Mouse (Mus musculus) lung, embryonic 16.5 days (tissue): ENCODE data around the gene Olfr701. TPM values are rescaled to one million over a fixed set of nuclear protein-coding genes. Genes with fewer than 3 reads are reported as not detected.

ENCODE experiments used
- ATAC-seq: fragments of 200-750 bp; cut with Nextera tagmentation; 2 replicates; pipeline ENCODE4 v1.8.0; 2017; ENCODE audit warnings: low read depth, mild to moderate bottlenecking, moderate library complexity
- H3K27ac ChIP-seq: fragments of 300-500 bp; sonication (generic); 2 replicates; pipeline ENCODE4 v1.5.1; 2014; ENCODE audit warnings: mild to moderate bottlenecking, control low read depth, low read length
- H3K27me3 ChIP-seq: fragments of 300-500 bp; sonication (generic); 2 replicates; pipeline ENCODE4 v1.6.1; 2014; ENCODE audit warnings: low read depth, low read length, mixed read lengths; ENCODE audit not compliant: control insufficient read depth, insufficient read depth
- H3K36me3 ChIP-seq: fragments of 300-500 bp; sonication (generic); 2 replicates; pipeline ENCODE4 v1.6.1; 2014; ENCODE audit warnings: low read length; ENCODE audit not compliant: control insufficient read depth, insufficient read depth
- H3K4me1 ChIP-seq: fragments of 300-500 bp; sonication (generic); replicated peaks from 2 replicates; pipeline ENCODE4 v1.6.1; 2014; ENCODE audit warnings: low read length, mixed read lengths; ENCODE audit not compliant: control insufficient read depth, insufficient read depth
- H3K4me2 ChIP-seq: fragments of 300-500 bp; sonication (generic); 2 replicates; pipeline ENCODE4 v1.6.1; 2014; ENCODE audit warnings: low read depth, low read length, control low read depth
- H3K4me3 ChIP-seq: fragments of 300-500 bp; sonication (generic); 2 replicates; pipeline ENCODE4 v1.5.1; 2014; ENCODE audit warnings: mild to moderate bottlenecking, low read length, control low read depth
- H3K9ac ChIP-seq: fragments of 300-500 bp; sonication (generic); 2 replicates; pipeline ENCODE4 v1.6.1; 2014; ENCODE audit warnings: low read length, control low read depth
- H3K9me3 ChIP-seq: fragments of 300-500 bp; sonication (generic); 2 replicates; pipeline ENCODE4 v1.6.1; 2016; ENCODE audit warnings: low read length; ENCODE audit not compliant: control insufficient read depth
- WGBS: fragments of 180-500 bp; shearing (Covaris S2); extraction: QIAGEN DNeasy Blood & Tissue Kit; methylation state at CpG from one replicate; pipeline ENCODE4 v1.1.7; 2014; 5-methylcytosine and 5-hydroxymethylcytosine counted together
- polyA plus RNA-seq: library from polyadenylated mRNA; unstranded; fragments of >200 nt; fragmentation: Nextera tagmentation; extraction: Ambion mirVana; gene quantifications from 2 replicates; pipeline ENCODE4 v1.2.1, GENCODE M21; 2015

Gene Olfr701
- not detected in 2 replicates for polyA plus RNA-seq

DNA sequence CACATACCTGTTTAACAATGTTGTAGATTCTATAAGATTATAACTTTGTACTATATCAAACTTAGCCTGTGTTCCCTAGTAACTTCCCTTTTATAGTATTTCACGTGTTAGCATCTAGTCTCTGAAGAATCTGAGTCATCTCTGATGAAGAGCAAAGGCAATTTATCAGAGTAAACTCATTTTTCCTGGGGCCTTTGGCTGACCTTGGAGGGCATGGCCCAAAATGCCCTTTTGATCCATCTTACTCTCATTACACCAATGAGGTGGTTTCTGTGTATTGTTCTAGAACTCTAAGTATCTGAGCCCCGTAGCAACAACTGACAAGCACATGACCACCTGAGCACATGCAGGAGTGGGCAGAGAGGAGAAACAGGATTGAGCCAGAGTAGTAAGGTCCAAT lies at the start of gene Olfr701:
TSS of gene Olfr701 (plus strand) at position 301 of the 400 bp plus-strand sequence.
- H3K4me2 ChIP-seq, result no peak within 1 kb of the TSS
- H3K9ac ChIP-seq, result no peak within 1 kb of the TSS
- WGBS, result 57% methylated on average over 2 of the region's 2 CpGs

GRCm38 (mm10) chr7:106788330-106788729 lies 25.6 kb upstream of the Olfr701 start:
- no peak overlapping the region for H3K9ac ChIP-seq
- ATAC-seq, result no peak
- no peak overlapping the region for H3K4me3 ChIP-seq
- no peak overlapping the region for H3K27ac ChIP-seq
- no peaks in the 10 kb centered on the region for H3K27me3 ChIP-seq
- no peak overlapping the region for H3K4me2 ChIP-seq
- no peaks in the 10 kb centered on the region for H3K36me3 ChIP-seq
- H3K9me3 ChIP-seq, result no peaks in the 10 kb centered on the region
- no peaks in the 10 kb centered on the region for H3K4me1 ChIP-seq

More for the DNA sequence above, at the start of gene Olfr701:
- Histone ChIP-seq H3K36me3 (no peaks in the 10 kb centered on the region), H3K4me1 (no peaks in the 10 kb centered on the region), H3K9me3 (no peaks in the 10 kb centered on the region), H3K27me3 (no peaks in the 10 kb centered on the region), H3K4me3 (no peak within 1 kb of the TSS), H3K27ac (no peak within 1 kb of the TSS)
- ATAC-seq, result no peak

- ATAC-seq, result no peak
- Histone ChIP-seq H3K4me2 (no peak within 1 kb of the TSS), H3K4me3 (no peak within 1 kb of the TSS), H3K27ac (no peak within 1 kb of the TSS), H3K36me3 (no peaks in the 10 kb centered on the region), H3K9me3 (no peaks in the 10 kb centered on the region), H3K27me3 (no peaks in the 10 kb centered on the region), H3K9ac (no peak within 1 kb of the TSS), H3K4me1 (no peaks in the 10 kb centered on the region)
- WGBS, result 65% methylated on average over 1 of the region's 1 CpGs
Measured at GRCm38 (mm10) chr7:106793098-106793497, 20.8 kb upstream of the Olfr701 start, which contains the start of gene Olfr699. Olfr699 (minus strand) TSS chr7:106793198.

GRCm38 (mm10) chr7:106808734-106809133 lies 5.2 kb upstream of the Olfr701 start, which contains the start of gene Olfr700:
Olfr700 (minus strand) TSS chr7:106808834.
- Histone ChIP-seq H3K4me3 (no peak within 1 kb of the TSS), H3K9me3 (no peaks in the 10 kb centered on the region), H3K27me3 (no peaks in the 10 kb centered on the region), H3K27ac (no peak within 1 kb of the TSS), H3K9ac (no peak within 1 kb of the TSS), H3K4me2 (no peak within 1 kb of the TSS), H3K36me3 (no peaks in the 10 kb centered on the region), H3K4me1 (no peaks in the 10 kb centered on the region)
- WGBS, result 88% methylated on average over 1 of the region's 1 CpGs
- no peak for ATAC-seq

DNA sequence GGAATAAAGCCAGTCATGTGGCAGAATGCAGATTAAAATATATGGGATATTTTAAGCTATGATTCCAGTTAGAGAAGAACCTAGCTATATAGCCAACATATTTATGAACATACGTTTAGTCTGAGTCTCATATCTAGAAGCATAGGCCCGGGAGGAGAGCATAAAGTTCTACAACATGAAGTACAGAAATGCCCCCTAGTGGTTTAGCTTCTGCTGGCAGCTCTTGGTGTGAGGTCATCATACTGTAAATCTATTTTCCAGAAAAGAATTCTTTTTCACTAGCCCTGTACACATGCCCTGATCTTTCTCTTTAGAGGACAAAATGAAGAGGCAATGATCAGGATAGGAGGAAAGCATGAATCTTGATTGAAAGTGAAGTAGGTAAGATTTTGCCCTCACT lies 1.8 kb downstream of the Olfr701 start:
- WGBS, result 34% methylated on average over 2 of the region's 2 CpGs
- ATAC-seq, result no peak
- H3K27me3 ChIP-seq, result no peaks in the 10 kb centered on the region

DNA sequence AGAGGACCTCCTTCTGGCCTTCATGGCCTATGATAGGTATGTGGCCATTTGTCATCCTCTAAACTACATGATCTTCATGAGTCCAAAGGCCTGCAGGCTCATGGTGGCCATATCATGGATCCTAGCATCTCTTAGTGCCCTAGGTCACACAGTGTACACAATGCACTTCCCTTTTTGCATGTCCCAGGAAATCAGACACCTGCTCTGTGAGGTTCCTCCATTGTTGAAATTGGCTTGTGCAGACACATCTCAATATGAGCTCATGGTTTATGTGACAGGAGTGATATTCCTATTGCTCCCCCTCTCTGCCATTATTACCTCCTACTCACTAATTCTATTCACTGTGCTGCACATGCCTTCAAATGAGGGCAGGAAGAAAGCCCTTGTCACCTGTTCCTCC lies 4.5 kb downstream of the Olfr701 start:
- no peak overlapping the region for H3K9ac ChIP-seq
- no peaks in the 10 kb centered on the region for H3K27me3 ChIP-seq
- no peaks in the 10 kb centered on the region for H3K36me3 ChIP-seq
- H3K9me3 ChIP-seq, result no peaks in the 10 kb centered on the region; the same call in 1 of the 2 replicates
- H3K4me1 ChIP-seq, result no peaks in the 10 kb centered on the region
- no peak overlapping the region for H3K27ac ChIP-seq
- H3K4me2 ChIP-seq, result no peak overlapping the region
- no peak for ATAC-seq
- no peak overlapping the region for H3K4me3 ChIP-seq

More for the DNA sequence above, 1.8 kb downstream of the Olfr701 start:
- Histone ChIP-seq H3K4me1 (no peaks in the 10 kb centered on the region), H3K4me2 (no peak overlapping the region), H3K9me3 (no peaks in the 10 kb centered on the region; the same call in 1 of the 2 replicates), H3K9ac (no peak overlapping the region), H3K4me3 (no peak overlapping the region), H3K27ac (no peak overlapping the region), H3K36me3 (no peaks in the 10 kb centered on the region)

- Histone ChIP-seq H3K9me3 (no peaks in the 10 kb centered on the region), H3K9ac (no peak within 1 kb of the TSS), H3K4me3 (no peak within 1 kb of the TSS), H3K4me2 (no peak within 1 kb of the TSS), H3K4me1 (no peaks in the 10 kb centered on the region), H3K27ac (no peak within 1 kb of the TSS), H3K27me3 (no peaks in the 10 kb centered on the region), H3K36me3 (no peaks in the 10 kb centered on the region)
- ATAC-seq, result no peak
Measured at GRCm38 (mm10) chr7:106833793-106834192, 19.9 kb downstream of the Olfr701 start, which contains the start of gene Olfr702. Olfr702 (minus strand) TSS chr7:106833893.

DNA sequence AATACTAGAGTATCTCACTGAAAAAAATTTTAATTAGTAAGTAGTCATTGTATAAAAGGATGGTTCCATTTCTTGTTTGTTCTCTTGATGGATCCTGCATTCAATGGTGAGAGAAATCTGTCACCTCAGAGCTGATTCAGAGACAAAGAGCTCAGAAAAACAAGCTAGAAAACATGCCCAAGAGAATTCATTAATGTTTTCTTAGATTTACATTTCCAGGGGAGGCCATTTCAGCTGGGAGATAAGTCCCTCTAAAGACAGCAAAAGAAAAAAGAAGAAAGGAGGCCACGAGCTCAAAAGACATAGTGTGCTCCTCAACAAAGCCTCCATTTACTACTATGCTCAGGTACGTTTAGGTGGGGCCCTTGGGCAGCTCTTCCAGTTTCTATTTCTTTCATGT lies 29.1 kb downstream of the Olfr701 start, which contains the start of gene Olfr703:
TSS of gene Olfr703 (plus strand) at position 301 of the 400 bp plus-strand sequence.
- ATAC-seq, result no peak
- Histone ChIP-seq H3K27me3 (no peaks in the 10 kb centered on the region), H3K36me3 (no peaks in the 10 kb centered on the region), H3K9me3 (no peaks in the 10 kb centered on the region), H3K4me3 (no peak within 1 kb of the TSS), H3K9ac (no peak within 1 kb of the TSS), H3K4me2 (no peak within 1 kb of the TSS), H3K27ac (no peak within 1 kb of the TSS), H3K4me1 (no peaks in the 10 kb centered on the region)
- 52% methylated on average over 2 of the region's 2 CpGs for whole genome bisulfite sequencing

- Histone ChIP-seq H3K9ac (no peak within 1 kb of the TSS), H3K4me3 (no peak within 1 kb of the TSS), H3K4me1 (no peaks in the 10 kb centered on the region), H3K36me3 (no peaks in the 10 kb centered on the region), H3K27me3 (no peaks in the 10 kb centered on the region), H3K27ac (no peak within 1 kb of the TSS), H3K9me3 (no peaks in the 10 kb centered on the region), H3K4me2 (no peak within 1 kb of the TSS)
- ATAC-seq, result no peak
Measured at GRCm38 (mm10) chr7:106862885-106863284, 49.0 kb downstream of the Olfr701 start, which contains the start of gene Olfr704. Olfr704 (plus strand) TSS chr7:106863185.
